Mouse (Mus musculus) liver, embryonic 12.5 days (tissue): Measurements from ENCODE around the gene Pdcd7. TPM values are rescaled to one million over a fixed set of nuclear protein-coding genes. Genes with fewer than 3 reads are reported as not detected.

Source experiments
- ATAC-seq: fragments of 200-750 bp; cut with Nextera tagmentation; 2 replicates; pipeline ENCODE4 v1.8.0; 2017; ENCODE audit warnings: moderate number of reproducible peaks, mild to moderate bottlenecking, moderate library complexity
- H3K27ac ChIP-seq: fragments of 300-500 bp; sonication (generic); 2 replicates; pipeline ENCODE4 v1.5.1; 2016; ENCODE audit warnings: mild to moderate bottlenecking
- H3K27me3 ChIP-seq: fragments of 300-500 bp; sonication (generic); replicated peaks from 2 replicates; pipeline ENCODE4 v1.6.1; 2016; ENCODE audit warnings: mild to moderate bottlenecking, moderate library complexity
- H3K36me3 ChIP-seq: fragments of 300-500 bp; sonication (generic); 2 replicates; pipeline ENCODE4 v1.6.1; 2016; ENCODE audit warnings: mild to moderate bottlenecking, moderate library complexity
- H3K4me1 ChIP-seq: fragments of 300-500 bp; sonication (generic); 2 replicates; pipeline ENCODE4 v1.6.1; 2016
- H3K4me2 ChIP-seq: fragments of 300-500 bp; sonication (generic); 2 replicates; pipeline ENCODE4 v1.6.1; 2016; ENCODE audit warnings: mild to moderate bottlenecking, moderate library complexity
- H3K4me3 ChIP-seq: fragments of 300-500 bp; sonication (generic); 2 replicates; pipeline ENCODE4 v1.5.1; 2016; ENCODE audit warnings: mild to moderate bottlenecking, moderate library complexity
- H3K9ac ChIP-seq: fragments of 300-500 bp; sonication (generic); 2 replicates; pipeline ENCODE4 v1.6.1; 2016; ENCODE audit warnings: mild to moderate bottlenecking, moderate library complexity
- H3K9me3 ChIP-seq: fragments of 300-500 bp; sonication (generic); replicated peaks from 2 replicates; pipeline ENCODE4 v1.6.1; 2016; ENCODE audit warnings: mild to moderate bottlenecking, moderate library complexity
- WGBS: fragments of 180-500 bp; shearing (Covaris S2); methylation state at CpG from one replicate; pipeline ENCODE4 v1.1.7; 2016; ENCODE audit not compliant: insufficient replicate concordance; 5-methylcytosine and 5-hydroxymethylcytosine counted together
- polyA plus RNA-seq: library from polyadenylated mRNA; unstranded; fragments of >200 nt; fragmentation: Nextera tagmentation; extraction: Ambion mirVana; gene quantifications from 2 replicates; pipeline ENCODE4 v1.2.1, GENCODE M21; 2016

The Pdcd7 gene
- polyA plus RNA-seq, 1 experiment from 2014 or later: 10.9 TPM

DNA sequence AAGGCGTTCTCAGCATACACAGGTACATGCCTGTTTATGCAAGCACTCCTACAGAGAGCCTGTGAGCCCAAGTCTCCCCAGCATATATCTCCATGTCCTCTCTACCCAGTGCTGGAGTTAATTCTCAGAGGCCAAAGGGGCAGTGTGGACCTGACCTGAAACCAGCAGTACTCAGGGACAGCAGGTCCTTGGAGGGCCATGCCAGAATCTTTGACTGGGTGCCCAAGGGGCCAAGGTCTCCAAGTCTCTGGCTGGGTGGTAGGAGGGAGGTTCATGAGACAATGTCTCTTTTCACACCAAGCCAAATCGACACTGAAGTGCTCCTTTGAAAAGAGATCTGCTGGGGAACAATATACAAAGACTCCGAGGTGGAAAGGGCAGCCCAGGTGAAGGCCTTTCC is 62.0 kb downstream of the Pdcd7 start:
- H3K9me3 ChIP-seq: no peaks in the 10 kb centered on the region
- no peak overlapping the region for H3K4me3 ChIP-seq
- H3K4me1 ChIP-seq: no peaks in the 10 kb centered on the region
- H3K4me2 ChIP-seq: no peak overlapping the region
- no peaks in the 10 kb centered on the region for H3K36me3 ChIP-seq
- no peak overlapping the region for H3K27ac ChIP-seq
- WGBS: 68% methylated on average over 3 of the region's 3 CpGs
- H3K27me3 ChIP-seq: no peaks in the 10 kb centered on the region
- H3K9ac ChIP-seq: no peak overlapping the region
- no peak for ATAC-seq

DNA sequence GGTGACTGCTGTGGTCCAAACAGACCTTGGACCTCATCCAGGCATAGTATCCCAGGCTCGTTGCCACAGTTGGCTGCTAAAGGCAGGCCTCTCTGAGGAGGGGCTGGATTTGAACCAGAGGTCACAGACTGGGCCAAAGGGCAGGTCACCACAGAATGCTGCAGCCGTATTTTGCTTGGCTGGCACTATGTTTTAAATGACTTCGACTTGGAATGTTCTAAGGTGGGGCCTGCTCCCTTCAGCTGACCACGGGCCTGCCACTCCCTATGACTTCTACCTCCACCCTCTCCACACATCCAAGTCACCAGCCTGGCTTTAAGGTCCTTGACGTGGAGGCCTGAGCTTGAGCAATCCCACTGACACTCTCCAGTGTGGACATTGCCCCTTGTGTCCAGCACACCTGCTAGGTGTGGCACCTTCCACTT is 63.0 kb downstream of the Pdcd7 start:
- no peak for ATAC-seq
- WGBS: 61% methylated on average over 5 of the region's 5 CpGs

More for the DNA sequence above, 63.0 kb downstream of the Pdcd7 start:
- H3K36me3 ChIP-seq: no peaks in the 10 kb centered on the region
- H3K9me3 ChIP-seq: no peaks in the 10 kb centered on the region
- H3K27ac ChIP-seq: no peak overlapping the region
- no peaks in the 10 kb centered on the region for H3K4me1 ChIP-seq
- peaks cover 7% of the 10 kb centered on the region; the same call in 1 of the 2 replicates for H3K27me3 ChIP-seq
- no peak overlapping the region for H3K9ac ChIP-seq
- H3K4me3 ChIP-seq: no peak overlapping the region
- H3K4me2 ChIP-seq: no peak overlapping the region

Other genes with a start within 250 kb of the Pdcd7 start
- 5.6 and 6.3 TPM in 2 replicates for gene Igdcc4, start 244.6 kb upstream of the Pdcd7 start, polyA plus RNA-seq
- 0.75 and 0.79 TPM in 2 replicates for gene Igdcc3, start 204.9 kb upstream of the Pdcd7 start, polyA plus RNA-seq
- 7.7 and 8.6 TPM in 2 replicates for gene Parp16, start 150.8 kb upstream of the Pdcd7 start, polyA plus RNA-seq
- gene Cilp, start 80.9 kb upstream of the Pdcd7 start, polyA plus RNA-seq: 0.06 TPM in 1 of 2 replicates, not detected in the other
- gene Clpx, start 51.8 kb upstream of the Pdcd7 start, polyA plus RNA-seq: 34.9 and 36.8 TPM in 2 replicates
- gene Ubap1l, start 14.9 kb downstream of the Pdcd7 start, polyA plus RNA-seq: not detected in 2 replicates
- 0.21 and 0.26 TPM in 2 replicates for gene Kbtbd13, start 45.5 kb downstream of the Pdcd7 start, polyA plus RNA-seq
- gene Rasl12, start 52.4 kb downstream of the Pdcd7 start, polyA plus RNA-seq: 0.35 and 0.45 TPM in 2 replicates
- 0.32 TPM in 1 of 2 replicates, not detected in the other for gene Slc51b, start 76.9 kb downstream of the Pdcd7 start, polyA plus RNA-seq
- gene Mtfmt, start 89.7 kb downstream of the Pdcd7 start, polyA plus RNA-seq: 11.7 and 12.9 TPM in 2 replicates
- 29.9 and 31.1 TPM in 2 replicates for gene Spg21, start 114.8 kb downstream of the Pdcd7 start, polyA plus RNA-seq
- not detected in 2 replicates for gene Ankdd1a, start 174.1 kb downstream of the Pdcd7 start, polyA plus RNA-seq
- gene Plekho2, start 233.9 kb downstream of the Pdcd7 start, polyA plus RNA-seq: 37.2 and 39.1 TPM in 2 replicates
- 16.1 and 17.4 TPM in 2 replicates for gene Pif1, start 241.1 kb downstream of the Pdcd7 start, polyA plus RNA-seq